23 mouse cellular contexts compared by ENCODE assay signal in the genomic region with DNA sequence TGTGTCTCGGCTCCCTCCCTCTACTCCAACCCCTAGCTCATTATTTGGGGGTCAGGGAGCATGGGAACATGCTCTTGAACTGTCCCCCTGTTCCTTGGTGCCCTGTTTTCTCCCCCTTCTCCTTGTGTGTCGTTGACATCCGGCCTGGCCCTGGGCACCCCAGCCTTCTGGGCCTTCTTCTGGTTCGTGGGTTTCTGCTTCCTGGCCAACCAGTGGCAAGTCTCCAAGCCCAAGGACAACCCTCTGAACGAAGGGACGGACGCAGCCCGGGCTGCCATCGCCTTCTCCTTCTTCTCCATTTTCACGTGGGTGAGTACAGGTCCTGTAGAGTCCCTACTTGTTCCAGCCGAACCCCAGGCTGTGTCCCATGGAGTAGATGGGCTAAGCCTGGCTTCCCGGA. TPM values are rescaled to one million over a fixed set of nuclear protein-coding genes. Genes with fewer than 3 reads are reported as not detected.
A peak's percentile ranks its signal among the peaks of the same experiment; 100 is the strongest.
DNase-seq lines count a peak whose midpoint lies in the region; ATAC-seq lines count a peak whose summit lies in the region.
"Had no signal": no experiment of that assay in that cellular context is flagged by ENCODE, and none has a peak within 500 bp of the region (broad histone marks: within the 10 kb centered on the region; RNA-seq: fewer than 3 reads in every experiment).

No protein-coding gene starts in this region.

- no peak for DNase-seq in embryonic facial prominence, embryonic 14.5 days (ENCODE audit: low spot score)
- no peak for DNase-seq in embryonic facial prominence, embryonic 10.5 days (ENCODE audit: low spot score)
- no peak for DNase-seq in urinary bladder, postnatal 25 days (ENCODE audit: low spot score)
- no peak for DNase-seq in urinary bladder, postnatal 14 days (ENCODE audit: low spot score)
- DNase-seq: adrenal gland, adult 8-10 months; adrenal gland, postnatal 25 days; cerebellum, adult 18-20 months; cerebellum, adult 9-10 months; gastrocnemius, postnatal 10 days; gastrocnemius, postnatal 36 days; heart, adult 11 months had no signal

- H3K9ac ChIP-seq in embryonic facial prominence, embryonic 14.5 days (ENCODE audit: low read depth, low read length) = 0 out of 2 replicates have a peak overlapping the region, but pooled peaks have one; percentile 6
- H3K9ac ChIP-seq: embryonic facial prominence, embryonic 13.5 days; forebrain, embryonic 13.5 days; hindbrain, embryonic 13.5 days; intestine, embryonic 15.5 days had no signal

- no peak overlapping the region for H3K27ac ChIP-seq in embryonic facial prominence, embryonic 14.5 days (replicated peaks; ENCODE audit: low read depth, low read length)
- no peak overlapping the region for H3K27ac ChIP-seq in embryonic facial prominence, embryonic 10.5 days (replicated peaks)
- H3K27ac ChIP-seq: embryonic facial prominence, embryonic 13.5 days; forebrain, embryonic 10.5 days; forebrain, embryonic 13.5 days; hindbrain, embryonic 10.5 days; hindbrain, embryonic 13.5 days; intestine, embryonic 15.5 days had no signal

- WGBS in embryonic facial prominence, embryonic 14.5 days = 78% methylated on average over 12 of the region's 12 CpGs
- 86% methylated on average over 12 of the region's 12 CpGs for WGBS in embryonic facial prominence, embryonic 10.5 days

- no peaks in the 10 kb centered on the region for H3K36me3 ChIP-seq in embryonic facial prominence, embryonic 14.5 days (ENCODE audit: control insufficient read depth, insufficient read depth, low read length)
- H3K36me3 ChIP-seq in embryonic facial prominence, embryonic 10.5 days (replicated peaks) = no peaks in the 10 kb centered on the region
- H3K36me3 ChIP-seq: embryonic facial prominence, embryonic 13.5 days; intestine, embryonic 15.5 days had no signal

- H3K4me3 ChIP-seq in embryonic facial prominence, embryonic 14.5 days (ENCODE audit: low read depth, low read length) = no peak overlapping the region
- H3K4me3 ChIP-seq in embryonic facial prominence, embryonic 10.5 days = no peak overlapping the region
- H3K4me3 ChIP-seq: embryonic facial prominence, embryonic 13.5 days; forebrain, embryonic 10.5 days; forebrain, embryonic 13.5 days; hindbrain, embryonic 10.5 days; hindbrain, embryonic 13.5 days; intestine, embryonic 15.5 days had no signal

- no peaks in the 10 kb centered on the region for H3K27me3 ChIP-seq in embryonic facial prominence, embryonic 14.5 days (replicated peaks; ENCODE audit: control insufficient read depth, insufficient read depth, low read length)
- H3K27me3 ChIP-seq in embryonic facial prominence, embryonic 10.5 days (replicated peaks; ENCODE audit: low read depth, poor library complexity, severe bottlenecking) = no peaks in the 10 kb centered on the region
- H3K27me3 ChIP-seq: embryonic facial prominence, embryonic 13.5 days; forebrain, embryonic 13.5 days; hindbrain, embryonic 13.5 days; intestine, embryonic 15.5 days had no signal

- H3K4me1 ChIP-seq in embryonic facial prominence, embryonic 14.5 days (ENCODE audit: control insufficient read depth, insufficient read depth, low read length) = no peaks in the 10 kb centered on the region
- peaks cover 9% of the 10 kb centered on the region for H3K4me1 ChIP-seq in embryonic facial prominence, embryonic 10.5 days
- H3K4me1 ChIP-seq: embryonic facial prominence, embryonic 13.5 days; forebrain, embryonic 13.5 days; hindbrain, embryonic 13.5 days had no signal

- no peak for ATAC-seq in embryonic facial prominence, embryonic 14.5 days (ENCODE audit: low read depth)
- ATAC-seq in common myeloid progenitor, adult 5-6 weeks (replicated peaks; ENCODE audit: low read depth, poor library complexity, severe bottlenecking) = peak; percentile 63
- peak; percentile 38 to 63; a peak in 3 of 4 replicates for ATAC-seq in hematopoietic stem cell, adult 5-6 weeks (replicated peaks in 1 of 2; ENCODE audit: insufficient read depth in 1 of 2, low FRiP score in 2 of 2, low TSS enrichment in 1 of 2, low read depth in 1 of 2, poor library complexity in 2 of 2, severe bottlenecking in 2 of 2)
- ATAC-seq: activated CD4-positive, CD25-positive, alpha-beta regulatory T cell, adult 4 months; forebrain, embryonic 13.5 days; forebrain, embryonic 16.5 days; hindbrain, embryonic 16.5 days; intestine, embryonic 15.5 days had no signal

- H3K4me2 ChIP-seq in embryonic facial prominence, embryonic 14.5 days (ENCODE audit: low read depth, low read length) = no peak overlapping the region
- H3K4me2 ChIP-seq: embryonic facial prominence, embryonic 13.5 days; forebrain, embryonic 13.5 days; heart, embryonic 11.5 days; hindbrain, embryonic 13.5 days; intestine, embryonic 15.5 days had no signal

- no peaks in the 10 kb centered on the region for H3K9me3 ChIP-seq in embryonic facial prominence, embryonic 14.5 days (ENCODE audit: control insufficient read depth, low read length)
- no peaks in the 10 kb centered on the region for H3K9me3 ChIP-seq in embryonic facial prominence, embryonic 10.5 days
- H3K9me3 ChIP-seq: embryonic facial prominence, embryonic 13.5 days; forebrain, embryonic 13.5 days; hindbrain, embryonic 13.5 days; intestine, embryonic 15.5 days had no signal

RNA-seq across cellular contexts. Expression of gene Rpl3, which starts 19.8 kb away (rescaled TPM):
- 1,242 and 1,346 TPM in 2 replicates for polyA plus RNA-seq in embryonic facial prominence, embryonic 14.5 days (2014; fragmentation: Nextera tagmentation; extraction: Ambion mirVana)
- polyA plus RNA-seq in embryonic facial prominence, embryonic 10.5 days (2016; fragmentation: Nextera tagmentation; extraction: Ambion mirVana) = 1,034 and 1,049 TPM in 2 replicates
- 2,920 and 3,083 TPM in 2 replicates for total RNA-seq in common myeloid progenitor, adult 5-6 weeks (2017)
- 3,283 and 3,286 TPM in 2 replicates for total RNA-seq in hematopoietic stem cell, adult 5-6 weeks (2017)

RNA-seq across cellular contexts. Expression of gene Syngr1, which starts 20.3 kb away (rescaled TPM):
- 10.3 and 10.5 TPM in 2 replicates for polyA plus RNA-seq in embryonic facial prominence, embryonic 14.5 days (2014; fragmentation: Nextera tagmentation; extraction: Ambion mirVana)
- polyA plus RNA-seq in embryonic facial prominence, embryonic 10.5 days (2016; fragmentation: Nextera tagmentation; extraction: Ambion mirVana) = 5.9 and 7.0 TPM in 2 replicates
- 4.8 and 6.1 TPM in 2 replicates for total RNA-seq in common myeloid progenitor, adult 5-6 weeks (2017)
- total RNA-seq in hematopoietic stem cell, adult 5-6 weeks (2017) = 0.89 and 5.7 TPM in 2 replicates

RNA-seq across cellular contexts. Expression of gene Tab1, which starts 21.5 kb away (rescaled TPM):
- polyA plus RNA-seq in embryonic facial prominence, embryonic 14.5 days (2014; fragmentation: Nextera tagmentation; extraction: Ambion mirVana) = 27.6 and 36.3 TPM in 2 replicates
- 43.3 and 45.3 TPM in 2 replicates for polyA plus RNA-seq in embryonic facial prominence, embryonic 10.5 days (2016; fragmentation: Nextera tagmentation; extraction: Ambion mirVana)
- 10.6 and 19.9 TPM in 2 replicates for total RNA-seq in common myeloid progenitor, adult 5-6 weeks (2017)
- 17.1 TPM in 2 replicates for total RNA-seq in hematopoietic stem cell, adult 5-6 weeks (2017)
